Mouse (Mus musculus): ENCODE results near the gene Kcnj10. TPM values are rescaled to one million over a fixed set of nuclear protein-coding genes. Genes with fewer than 3 reads are reported as not detected.

Gene Kcnj10
- polyA plus RNA-seq, 1 experiment, result 58.4 TPM

- peaks cover 4% of the 10 kb centered on the region for H3K4me1 ChIP-seq (ENCODE audit: control insufficient read depth, insufficient read depth, low read length)
- H3K4me3 ChIP-seq (ENCODE audit: insufficient read depth, low read length), result no peak overlapping the region
- TF ChIP-seq CTCF (IDR thresholded peaks at IDR 0.05; ENCODE audit: low read depth, low read length) (no peak), POLR2A (IDR thresholded peaks at IDR 0.05; ENCODE audit: borderline replicate concordance, low read depth, low read length) (no peak)
- H3K27ac ChIP-seq (ENCODE audit: insufficient read depth, low read depth, low read length), result no peak overlapping the region
Observed at GRCm38 (mm10) chr1:172319346-172319745, 21.7 kb upstream of the Kcnj10 start.

GRCm38 (mm10) chr1:172319921-172320411 is 21.0 kb upstream of the Kcnj10 start:
- no peak overlapping the region for H3K27ac ChIP-seq (ENCODE audit: insufficient read depth, low read depth, low read length)
- no peak overlapping the region for H3K4me3 ChIP-seq (ENCODE audit: insufficient read depth, low read length)
- peaks cover 2% of the 10 kb centered on the region; the same call in 1 of the 2 replicates for H3K4me1 ChIP-seq (ENCODE audit: control insufficient read depth, insufficient read depth, low read length)
- TF ChIP-seq CTCF (IDR thresholded peaks at IDR 0.05; ENCODE audit: low read depth, low read length) (no peak), POLR2A (IDR thresholded peaks at IDR 0.05; ENCODE audit: borderline replicate concordance, low read depth, low read length) (no peak)

- TF ChIP-seq POLR2A (IDR thresholded peaks at IDR 0.05; ENCODE audit: borderline replicate concordance, low read depth, low read length) (no peak), CTCF (IDR thresholded peaks at IDR 0.05; ENCODE audit: low read depth, low read length) (no peak)
- no peak overlapping the region for H3K4me3 ChIP-seq (ENCODE audit: insufficient read depth, low read length)
- H3K27ac ChIP-seq (ENCODE audit: insufficient read depth, low read depth, low read length), result no peak overlapping the region
- no peaks in the 10 kb centered on the region for H3K4me1 ChIP-seq (ENCODE audit: control insufficient read depth, insufficient read depth, low read length)
Observed at GRCm38 (mm10) chr1:172322725-172323124, 18.3 kb upstream of the Kcnj10 start.

GRCm38 (mm10) chr1:172323298-172323697 is 17.7 kb upstream of the Kcnj10 start:
- Histone ChIP-seq H3K4me1 (ENCODE audit: control insufficient read depth, insufficient read depth, low read length) (no peaks in the 10 kb centered on the region), H3K27ac (ENCODE audit: insufficient read depth, low read depth, low read length) (no peak overlapping the region), H3K4me3 (ENCODE audit: insufficient read depth, low read length) (no peak overlapping the region)
- TF ChIP-seq CTCF (IDR thresholded peaks at IDR 0.05; ENCODE audit: low read depth, low read length) (no peak), POLR2A (IDR thresholded peaks at IDR 0.05; ENCODE audit: borderline replicate concordance, low read depth, low read length) (no peak)

GRCm38 (mm10) chr1:172323801-172324359 is 17.1 kb upstream of the Kcnj10 start:
- no peak overlapping the region for H3K27ac ChIP-seq (ENCODE audit: insufficient read depth, low read depth, low read length)
- H3K4me3 ChIP-seq (ENCODE audit: insufficient read depth, low read length), result no peak overlapping the region
- no peaks in the 10 kb centered on the region for H3K4me1 ChIP-seq (ENCODE audit: control insufficient read depth, insufficient read depth, low read length)
- no peak for TF ChIP-seq CTCF (IDR thresholded peaks at IDR 0.05; ENCODE audit: low read depth, low read length)
- no peak for TF ChIP-seq POLR2A (IDR thresholded peaks at IDR 0.05; ENCODE audit: borderline replicate concordance, low read depth, low read length)

- Histone ChIP-seq H3K4me1 (ENCODE audit: control insufficient read depth, insufficient read depth, low read length) (no peaks in the 10 kb centered on the region), H3K4me3 (ENCODE audit: insufficient read depth, low read length) (no peak overlapping the region), H3K27ac (ENCODE audit: insufficient read depth, low read depth, low read length) (no peak overlapping the region)
- TF ChIP-seq CTCF (IDR thresholded peaks at IDR 0.05; ENCODE audit: low read depth, low read length) (peak; percentile 86), POLR2A (IDR thresholded peaks at IDR 0.05; ENCODE audit: borderline replicate concordance, low read depth, low read length) (no peak)
Observed at GRCm38 (mm10) chr1:172324725-172325124, 16.3 kb upstream of the Kcnj10 start.

- peaks cover 2% of the 10 kb centered on the region for H3K4me1 ChIP-seq (ENCODE audit: control insufficient read depth, insufficient read depth, low read length)
- H3K27ac ChIP-seq (ENCODE audit: insufficient read depth, low read depth, low read length), result no peak overlapping the region
- peak overlapping the region; percentile 34 for H3K4me3 ChIP-seq (ENCODE audit: insufficient read depth, low read length)
- TF ChIP-seq CTCF (IDR thresholded peaks at IDR 0.05; ENCODE audit: low read depth, low read length) (peak; percentile 44; the same call in 1 of the 2 replicates), POLR2A (IDR thresholded peaks at IDR 0.05; ENCODE audit: borderline replicate concordance, low read depth, low read length) (no peak)
Observed at GRCm38 (mm10) chr1:172325680-172326535, 15.1 kb upstream of the Kcnj10 start.

- Histone ChIP-seq H3K4me1 (ENCODE audit: control insufficient read depth, insufficient read depth, low read length) (peaks cover 8% of the 10 kb centered on the region), H3K27ac (ENCODE audit: insufficient read depth, low read depth, low read length) (no peak overlapping the region), H3K4me3 (ENCODE audit: insufficient read depth, low read length) (no peak overlapping the region)
- TF ChIP-seq POLR2A (IDR thresholded peaks at IDR 0.05; ENCODE audit: borderline replicate concordance, low read depth, low read length), result no peak
- no peak for TF ChIP-seq CTCF (IDR thresholded peaks at IDR 0.05; ENCODE audit: low read depth, low read length)
Observed at GRCm38 (mm10) chr1:172326684-172327083, 14.3 kb upstream of the Kcnj10 start.

GRCm38 (mm10) chr1:172327206-172328001 is 13.6 kb upstream of the Kcnj10 start:
- H3K4me3 ChIP-seq (ENCODE audit: insufficient read depth, low read length), result no peak overlapping the region
- H3K27ac ChIP-seq (ENCODE audit: insufficient read depth, low read depth, low read length), result no peak overlapping the region
- H3K4me1 ChIP-seq (ENCODE audit: control insufficient read depth, insufficient read depth, low read length), result peaks cover 10% of the 10 kb centered on the region
- TF ChIP-seq CTCF (IDR thresholded peaks at IDR 0.05; ENCODE audit: low read depth, low read length), result no peak
- no peak for TF ChIP-seq POLR2A (IDR thresholded peaks at IDR 0.05; ENCODE audit: borderline replicate concordance, low read depth, low read length)

Data from bone marrow macrophage, adult 2 months (primary cell).